Mouse (Mus musculus): Measurements from ENCODE around the gene Cxcl10. TPM values are rescaled to one million over a fixed set of nuclear protein-coding genes. Genes with fewer than 3 reads are reported as not detected.

Gene Cxcl10
- polyA plus RNA-seq (2015; fragmentation: Nextera tagmentation; extraction: Ambion mirVana): 0.18 and 10.9 TPM in 2 replicates

GRCm38 (mm10) chr5:92348794-92349413 is at the start of gene Cxcl10:
Gene Cxcl10 (minus strand): TSS chr5:92348889.
- 16% methylated on average over 14 of the region's 14 CpGs for WGBS
- Histone ChIP-seq H3K36me3 (no peaks in the 10 kb centered on the region), H3K4me3 (replicated peaks) (peak within 1 kb of the TSS; percentile 27)

GRCm38 (mm10) chr5:92398153-92398552 is 49.5 kb upstream of the Cxcl10 start:
- H3K4me1 ChIP-seq: no peaks in the 10 kb centered on the region
- H3K4me3 ChIP-seq (replicated peaks): no peak overlapping the region
- no peak overlapping the region for H3K4me2 ChIP-seq
- no peaks in the 10 kb centered on the region for H3K9me3 ChIP-seq (replicated peaks)
- peak; percentile 84; the same call in 1 of the 2 replicates for ATAC-seq (ENCODE audit: low FRiP score)
- no peaks in the 10 kb centered on the region for H3K36me3 ChIP-seq
- WGBS: 24% methylated on average over 5 of the region's 5 CpGs
- H3K9ac ChIP-seq (replicated peaks): no peak overlapping the region
- H3K27me3 ChIP-seq (replicated peaks): peaks cover 10% of the 10 kb centered on the region; the same call in 1 of the 2 replicates
- no peak overlapping the region for H3K27ac ChIP-seq (replicated peaks)

More at GRCm38 (mm10) chr5:92348794-92349413, at the start of gene Cxcl10:
- Histone ChIP-seq H3K4me2 (peak within 1 kb of the TSS; percentile 53), H3K9ac (replicated peaks) (no peak within 1 kb of the TSS), H3K27me3 (replicated peaks) (peaks cover 6% of the 10 kb centered on the region; the same call in 1 of the 2 replicates), H3K27ac (replicated peaks) (no peak within 1 kb of the TSS), H3K4me1 (peaks cover 10% of the 10 kb centered on the region), H3K9me3 (replicated peaks) (no peaks in the 10 kb centered on the region)
- peak; percentile 66; the same call in 1 of the 2 replicates for ATAC-seq (ENCODE audit: low FRiP score)

GRCm38 (mm10) chr5:92396476-92396875 is 47.8 kb upstream of the Cxcl10 start:
- 91% methylated on average over 6 of the region's 6 CpGs for WGBS
- Histone ChIP-seq H3K27me3 (replicated peaks) (peaks cover 21% of the 10 kb centered on the region; the same call in 1 of the 2 replicates), H3K9me3 (replicated peaks) (no peaks in the 10 kb centered on the region), H3K36me3 (no peaks in the 10 kb centered on the region), H3K4me3 (replicated peaks) (no peak overlapping the region), H3K4me2 (no peak overlapping the region), H3K27ac (replicated peaks) (no peak overlapping the region), H3K9ac (replicated peaks) (no peak overlapping the region), H3K4me1 (0 out of 2 replicates have a peak, but pooled peaks cover 6% of the 10 kb centered on the region)
- no peak for ATAC-seq (ENCODE audit: low FRiP score)

GRCm38 (mm10) chr5:92395764-92396163 is 47.1 kb upstream of the Cxcl10 start:
- Histone ChIP-seq H3K27me3 (replicated peaks) (peaks cover 27% of the 10 kb centered on the region; the same call in 1 of the 2 replicates), H3K36me3 (no peaks in the 10 kb centered on the region), H3K4me3 (replicated peaks) (no peak overlapping the region), H3K27ac (replicated peaks) (no peak overlapping the region), H3K4me2 (no peak overlapping the region), H3K4me1 (0 out of 2 replicates have a peak, but pooled peaks cover 6% of the 10 kb centered on the region), H3K9me3 (replicated peaks) (no peaks in the 10 kb centered on the region), H3K9ac (replicated peaks) (no peak overlapping the region)
- WGBS: 84% methylated on average over 3 of the region's 3 CpGs
- no peak for ATAC-seq (ENCODE audit: low FRiP score)

GRCm38 (mm10) chr5:92393863-92394262 is 45.2 kb upstream of the Cxcl10 start:
- peaks cover 32% of the 10 kb centered on the region; the same call in 1 of the 2 replicates for H3K27me3 ChIP-seq (replicated peaks)
- ATAC-seq (ENCODE audit: low FRiP score): no peak
- H3K4me1 ChIP-seq: 0 out of 2 replicates have a peak, but pooled peaks cover 6% of the 10 kb centered on the region
- H3K9me3 ChIP-seq (replicated peaks): no peaks in the 10 kb centered on the region
- H3K4me2 ChIP-seq: no peak overlapping the region
- H3K9ac ChIP-seq (replicated peaks): no peak overlapping the region
- no peak overlapping the region for H3K27ac ChIP-seq (replicated peaks)
- no peak overlapping the region for H3K4me3 ChIP-seq (replicated peaks)
- no peaks in the 10 kb centered on the region for H3K36me3 ChIP-seq
- WGBS: 68% methylated on average over 10 of the region's 10 CpGs

- 40% methylated on average over 18 of the region's 18 CpGs for WGBS
- no peak overlapping the region for H3K9ac ChIP-seq (replicated peaks)
- H3K27ac ChIP-seq (replicated peaks): no peak overlapping the region
- no peak for ATAC-seq (ENCODE audit: low FRiP score)
- peaks cover 32% of the 10 kb centered on the region; the same call in 1 of the 2 replicates for H3K27me3 ChIP-seq (replicated peaks)
- 0 out of 2 replicates have a peak, but pooled peaks cover 6% of the 10 kb centered on the region for H3K4me1 ChIP-seq
- peak overlapping the region; percentile 47 for H3K4me2 ChIP-seq
- H3K9me3 ChIP-seq (replicated peaks): no peaks in the 10 kb centered on the region
- H3K36me3 ChIP-seq: no peaks in the 10 kb centered on the region
- peak overlapping the region; percentile 16; the same call in 1 of the 2 replicates for H3K4me3 ChIP-seq (replicated peaks)
Measured at GRCm38 (mm10) chr5:92392542-92392941, 43.9 kb upstream of the Cxcl10 start.

GRCm38 (mm10) chr5:92390615-92391014 is 41.9 kb upstream of the Cxcl10 start:
- H3K4me2 ChIP-seq: no peak overlapping the region
- H3K9ac ChIP-seq (replicated peaks): no peak overlapping the region
- no peak overlapping the region for H3K27ac ChIP-seq (replicated peaks)
- ATAC-seq (ENCODE audit: low FRiP score): no peak
- no peaks in the 10 kb centered on the region for H3K9me3 ChIP-seq (replicated peaks)
- H3K4me1 ChIP-seq: 0 out of 2 replicates have a peak, but pooled peaks cover 6% of the 10 kb centered on the region
- H3K4me3 ChIP-seq (replicated peaks): no peak overlapping the region
- 79% methylated on average over 8 of the region's 8 CpGs for WGBS
- no peaks in the 10 kb centered on the region for H3K36me3 ChIP-seq
- H3K27me3 ChIP-seq (replicated peaks): peaks cover 32% of the 10 kb centered on the region; the same call in 1 of the 2 replicates

GRCm38 (mm10) chr5:92389977-92390376 is 41.3 kb upstream of the Cxcl10 start:
- Histone ChIP-seq H3K9ac (replicated peaks) (no peak overlapping the region), H3K9me3 (replicated peaks) (no peaks in the 10 kb centered on the region), H3K27ac (replicated peaks) (no peak overlapping the region), H3K4me3 (replicated peaks) (no peak overlapping the region), H3K27me3 (replicated peaks) (peaks cover 32% of the 10 kb centered on the region; the same call in 1 of the 2 replicates), H3K36me3 (no peaks in the 10 kb centered on the region), H3K4me1 (0 out of 2 replicates have a peak, but pooled peaks cover 6% of the 10 kb centered on the region), H3K4me2 (no peak overlapping the region)
- WGBS: 56% methylated on average over 2 of the region's 2 CpGs
- no peak for ATAC-seq (ENCODE audit: low FRiP score)

- WGBS: 78% methylated on average over 11 of the region's 11 CpGs
- no peak for ATAC-seq (ENCODE audit: low FRiP score)
- Histone ChIP-seq H3K9me3 (replicated peaks) (no peaks in the 10 kb centered on the region), H3K27ac (replicated peaks) (no peak overlapping the region), H3K4me2 (no peak overlapping the region), H3K36me3 (no peaks in the 10 kb centered on the region), H3K27me3 (replicated peaks) (peaks cover 18% of the 10 kb centered on the region; the same call in 1 of the 2 replicates), H3K4me1 (0 out of 2 replicates have a peak, but pooled peaks cover 4% of the 10 kb centered on the region), H3K4me3 (replicated peaks) (no peak overlapping the region), H3K9ac (replicated peaks) (no peak overlapping the region)
Measured at GRCm38 (mm10) chr5:92387433-92387832, 38.7 kb upstream of the Cxcl10 start.

- Histone ChIP-seq H3K27me3 (replicated peaks) (peaks cover 12% of the 10 kb centered on the region; the same call in 1 of the 2 replicates), H3K9ac (replicated peaks) (no peak overlapping the region), H3K9me3 (replicated peaks) (no peaks in the 10 kb centered on the region), H3K4me2 (no peak overlapping the region), H3K36me3 (no peaks in the 10 kb centered on the region), H3K4me3 (replicated peaks) (no peak overlapping the region), H3K27ac (replicated peaks) (no peak overlapping the region), H3K4me1 (no peaks in the 10 kb centered on the region)
- 42% methylated on average over 6 of the region's 6 CpGs for WGBS
- ATAC-seq (ENCODE audit: low FRiP score): no peak
Measured at GRCm38 (mm10) chr5:92386643-92387042, 38.0 kb upstream of the Cxcl10 start.

- H3K36me3 ChIP-seq: no peaks in the 10 kb centered on the region
- no peak overlapping the region for H3K27ac ChIP-seq (replicated peaks)
- 93% methylated on average over 5 of the region's 5 CpGs for WGBS
- no peaks in the 10 kb centered on the region for H3K4me1 ChIP-seq
- no peak overlapping the region for H3K9ac ChIP-seq (replicated peaks)
- peaks cover 7% of the 10 kb centered on the region; the same call in 1 of the 2 replicates for H3K27me3 ChIP-seq (replicated peaks)
- H3K4me3 ChIP-seq (replicated peaks): no peak overlapping the region
- no peak overlapping the region for H3K4me2 ChIP-seq
- no peak for ATAC-seq (ENCODE audit: low FRiP score)
- no peaks in the 10 kb centered on the region for H3K9me3 ChIP-seq (replicated peaks)
Measured at GRCm38 (mm10) chr5:92386102-92386501, 37.4 kb upstream of the Cxcl10 start.

GRCm38 (mm10) chr5:92384855-92385254 is 36.2 kb upstream of the Cxcl10 start:
- Histone ChIP-seq H3K4me1 (no peaks in the 10 kb centered on the region), H3K4me3 (replicated peaks) (no peak overlapping the region), H3K9me3 (replicated peaks) (no peaks in the 10 kb centered on the region), H3K9ac (replicated peaks) (no peak overlapping the region), H3K27ac (replicated peaks) (no peak overlapping the region), H3K36me3 (no peaks in the 10 kb centered on the region), H3K4me2 (no peak overlapping the region), H3K27me3 (replicated peaks) (no peaks in the 10 kb centered on the region)
- 53% methylated on average over 7 of the region's 7 CpGs for WGBS
- no peak for ATAC-seq (ENCODE audit: low FRiP score)
